Mouse (Mus musculus) kidney, adult 10 weeks (tissue): ENCODE measurements around the gene Cd2ap. TPM values are rescaled to one million over a fixed set of nuclear protein-coding genes. Genes with fewer than 3 reads are reported as not detected.

Experiments
- polyA plus RNA-seq: library from polyadenylated mRNA; stranded (reverse); fragments of 350-450 nt; fragmentation: Illumina TruSeq; extraction: RNeasy Lipid Tissue Mini Kit (QIAGEN cat#74804); gene quantifications from one replicate; pipeline ENCODE4 v1.2.3, GENCODE M21; 2014; ENCODE audit warnings: low read depth, low replicate concordance

Gene Cd2ap
- polyA plus RNA-seq = 214 TPM

DNA sequence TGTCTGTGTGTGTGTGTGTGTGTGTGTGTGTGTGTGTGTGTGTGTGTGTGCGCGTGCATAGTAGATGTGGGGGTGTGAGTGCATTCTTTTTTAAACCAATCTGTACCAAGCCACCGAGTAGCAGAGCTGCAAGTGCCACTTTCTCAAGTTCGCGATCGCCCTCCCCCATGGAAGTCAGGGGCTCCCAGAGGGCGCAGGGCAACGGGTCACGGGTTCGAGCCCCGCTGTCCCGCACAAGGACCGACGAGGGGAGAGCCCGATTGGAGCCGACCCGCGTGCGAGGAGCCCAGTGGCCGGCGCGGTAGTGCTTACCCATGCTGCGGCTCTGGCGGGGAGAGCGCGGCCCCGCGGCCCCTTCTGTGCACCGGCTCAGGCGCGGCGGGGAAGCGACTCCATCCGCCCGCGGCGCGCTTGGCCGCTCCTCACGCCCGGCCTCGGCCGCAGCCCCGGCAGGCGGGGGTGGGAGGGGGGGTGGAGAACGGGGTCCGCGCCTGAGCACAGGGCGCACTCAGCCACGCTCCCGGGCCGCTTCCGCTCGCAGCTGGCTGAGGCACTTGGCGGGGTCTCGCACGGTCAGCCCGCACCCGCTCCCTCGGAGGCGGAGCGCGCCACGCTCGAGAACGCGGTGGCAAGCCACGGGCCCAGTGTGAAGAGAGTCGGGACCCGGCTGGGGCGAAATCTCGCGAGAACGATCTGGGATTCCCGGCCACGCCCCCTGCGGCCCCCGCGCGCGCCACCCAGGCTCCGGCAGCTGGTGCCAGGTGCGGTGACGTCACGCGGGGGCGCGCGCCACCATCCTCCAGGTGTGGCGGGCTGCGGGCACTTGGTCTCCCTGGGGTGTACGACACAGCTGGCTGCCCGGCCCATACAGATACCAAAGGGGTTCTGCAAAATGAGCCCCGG, at the start of gene Cd2ap:
Cd2ap (minus strand) TSS at position 665 of the 903 bp plus-strand sequence.

Other genes starting within 250 kb of the Cd2ap start
- gene Adgrf4, start 184.4 kb downstream of the Cd2ap start, polyA plus RNA-seq = 0.24 TPM
- not detected for gene Adgrf2, start 134.5 kb downstream of the Cd2ap start, polyA plus RNA-seq
- gene Tnfrsf21, start 139.9 kb upstream of the Cd2ap start, polyA plus RNA-seq = 192 TPM